Mouse (Mus musculus) liver, adult 10 weeks (tissue): ENCODE measurements around the gene Cdk13. TPM values are rescaled to one million over a fixed set of nuclear protein-coding genes. Genes with fewer than 3 reads are reported as not detected.

ENCODE experiments used
- polyA plus RNA-seq: library from polyadenylated mRNA; stranded (reverse); fragments of 350-450 nt; fragmentation: Illumina TruSeq; extraction: RNeasy Lipid Tissue Mini Kit (QIAGEN cat#74804); gene quantifications from one replicate; pipeline ENCODE4 v1.2.3, GENCODE M21; 2014; ENCODE audit warnings: low read depth, low replicate concordance

Cdk13 gene
- 24.7 TPM for polyA plus RNA-seq

GRCm38 (mm10) chr13:17804909-17805613 lies at the start of gene Cdk13:
Gene Cdk13, minus strand, starts transcription at chr13:17805097.

GRCm38 (mm10) chr13:17694911-17695699 lies 109.8 kb downstream of the Cdk13 start, which contains the start of the genes Mplkip and Sugct:
Gene Mplkip, plus strand, starts transcription at chr13:17695192.
Gene Sugct, minus strand, starts transcription at chr13:17695553.

Other genes starting within 250 kb of the Cdk13 start
- 44.7 TPM for gene Mplkip, start 109.9 kb downstream of the Cdk13 start, polyA plus RNA-seq
- gene Sugct, start 109.5 kb downstream of the Cdk13 start, polyA plus RNA-seq = 58.5 TPM
- 41.6 TPM for gene Rala, start 139.1 kb upstream of the Cdk13 start, polyA plus RNA-seq
- gene Yae1d1, start 188.3 kb upstream of the Cdk13 start, polyA plus RNA-seq = 42.4 TPM